Mouse (Mus musculus): ENCODE data around the gene Fzd7. TPM values are rescaled to one million over a fixed set of nuclear protein-coding genes. Genes with fewer than 3 reads are reported as not detected.

The Fzd7 gene
- under 1 TPM; 0.59 to 0.70 TPM for total RNA-seq (2023)

DNA sequence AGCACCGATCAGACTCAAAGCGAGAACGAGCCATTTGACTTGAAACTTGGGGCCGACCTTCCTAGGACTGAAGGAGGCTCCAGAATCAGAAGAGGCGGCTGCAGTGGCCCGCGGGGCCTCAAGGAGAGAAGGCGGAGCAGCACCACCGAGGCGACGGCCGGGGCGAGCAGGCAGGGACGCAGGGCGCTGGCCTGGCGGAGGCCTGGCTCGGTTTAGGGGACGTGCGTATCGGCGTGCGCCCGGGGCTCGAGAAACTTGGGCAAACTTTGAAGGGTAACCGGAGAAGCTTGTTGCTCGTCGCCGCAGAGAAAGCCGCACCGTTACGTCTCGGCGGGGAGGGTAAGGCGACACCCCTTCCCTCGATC, at the start of gene Fzd7:
TSS of gene Fzd7 (plus strand) at position 94 of the 365 bp plus-strand sequence.

DNA sequence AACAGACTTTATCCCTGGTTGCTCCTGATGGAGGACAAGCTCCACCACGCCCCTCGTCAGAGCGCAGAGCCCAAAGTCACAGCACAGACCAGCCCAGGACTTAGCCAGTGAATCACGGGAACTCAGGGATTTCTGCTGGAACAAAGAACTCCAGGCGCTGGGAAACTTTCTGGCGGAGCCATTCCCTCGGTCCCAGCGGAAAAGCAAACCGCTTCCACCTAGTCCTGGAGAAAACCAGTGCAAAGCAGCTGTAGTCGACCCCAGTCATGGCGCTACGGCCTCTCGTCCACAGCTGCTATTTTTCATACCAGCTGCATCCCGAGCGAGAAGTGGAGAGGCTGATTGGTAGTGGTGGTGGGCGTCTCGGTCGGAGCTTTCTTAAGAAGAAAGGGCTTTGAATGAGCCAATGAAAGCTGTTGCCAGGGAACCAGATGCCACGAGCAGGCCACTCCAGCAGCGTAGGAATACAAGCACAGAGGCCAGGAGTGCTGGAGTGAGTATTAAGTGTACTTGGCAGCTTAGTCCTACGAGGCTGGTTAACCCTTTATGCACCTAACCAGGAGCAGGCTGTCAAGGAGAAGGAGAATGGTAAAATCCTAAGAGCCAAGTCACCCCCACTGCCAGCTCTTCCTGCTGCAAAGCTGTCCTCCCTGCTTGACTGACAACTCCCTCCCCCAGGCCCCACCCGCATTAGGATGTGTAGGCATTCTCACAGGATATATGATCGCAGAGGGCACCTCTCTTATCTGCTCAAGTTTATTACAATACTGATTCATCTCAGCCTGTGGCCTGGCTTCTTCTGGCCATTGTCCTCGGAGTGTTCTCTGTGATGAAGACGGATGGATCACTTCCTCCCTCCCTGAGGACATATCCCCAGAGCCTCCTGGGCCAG, 34.0 kb downstream of the Fzd7 start, which contains the start of gene Gm973:
TSS of gene Gm973 (plus strand) at position 239 of the 892 bp plus-strand sequence.

Other genes with a start within 250 kb of the Fzd7 start
- 10 to 100 TPM; 13.6 to 13.8 TPM for gene Als2, start 245.2 kb upstream of the Fzd7 start, total RNA-seq (2023)
- gene Cdk15, start 225.5 kb upstream of the Fzd7 start, total RNA-seq (2023), result not detected
- gene Gm973, start 33.8 kb downstream of the Fzd7 start, total RNA-seq (2023), result 10 to 100 TPM in 1 of 2 experiments, 1 to 10 TPM in 1; 5.3 to 10.8 TPM
- 100 to 1,000 TPM in 1 of 2 experiments, 10 to 100 TPM in 1; 92.1 to 100 TPM for gene Sumo1, start 188.4 kb downstream of the Fzd7 start, total RNA-seq (2023)
- gene Nop58, start 202.5 kb downstream of the Fzd7 start, total RNA-seq (2023), result 100 to 1,000 TPM; 201 to 210 TPM

Data from T-cell, adult 66 days (primary cell).